Mouse (Mus musculus) Patski (cell line): ENCODE results near the gene Pde3a. TPM values are rescaled to one million over a fixed set of nuclear protein-coding genes. Genes with fewer than 3 reads are reported as not detected.
A peak's percentile ranks its signal among the peaks of the same experiment; 100 is the strongest.

Source experiments
- ATAC-seq: fragments of 100-300 bp; one replicate; pipeline ENCODE4 v1.8.0; 2021
- CTCF ChIA-PET: fragments of 350-600 bp; sonication (Branson Sonifier 250); formaldehyde crosslinking; loops from one replicate; lab custom pipeline; 2022; ENCODE audit warnings: inconsistent platforms; lab: Charles Lee
- POLR2A ChIA-PET: fragments of 350-600 bp; sonication (Branson Sonifier 250); formaldehyde crosslinking; loops from one replicate; lab custom pipeline; 2022; ENCODE audit warnings: antibody characterized with exemption, inconsistent platforms; lab: Charles Lee
- DNase-seq: peaks from one replicate; pipeline ENCODE4 v3.0.0-alpha.2; 2011; ENCODE audit warnings: low read depth, low spot score
- H3K27me3 ChIP-seq: fragments of 371-371 bp; one replicate; pipeline ENCODE4 v1.5.1; 2021
- CTCF ChIP-seq: fragments of 100-300 bp; IDR thresholded peaks from one replicate; pipeline ENCODE4 v1.5.1; 2021
- in situ Hi-C: fragments of 300-500 bp; cut with MboI; formaldehyde crosslinking; loops from 3 replicates; pipeline ENCODE4 v1.11.1; 2018; ENCODE audit warnings: low pct_unique_long_range_greater_than_20kb, mixed read lengths
- polyA plus RNA-seq: library from polyadenylated mRNA; unstranded; gene quantifications from one replicate; pipeline ENCODE4 v1.2.3, GENCODE M21; 2021

Gene Pde3a
- polyA plus RNA-seq, 1 experiment from 2014 or later = 0.32 TPM

- peaks cover 18% of the 10 kb centered on the region for H3K27me3 ChIP-seq
- DNase-seq (no peak), ATAC-seq (no peak)
- no peak for TF ChIP-seq CTCF
- ChIA-PET CTCF (no interaction called here), POLR2A (no interaction called here)
- in situ Hi-C loops = no loop called here
Measured at GRCm38 (mm10) chr6:141245089-141245488, 4.0 kb upstream of the Pde3a start.

- no peak for ATAC-seq
- in situ Hi-C loops = no loop called here
Measured at GRCm38 (mm10) chr6:141246391-141246790, 2.7 kb upstream of the Pde3a start.

GRCm38 (mm10) chr6:141248081-141248480 lies 988 bp upstream of the Pde3a start:
- ChIA-PET POLR2A (no interaction called here), CTCF (interaction anchor here (1.4 kb wide), 1 partner anchor 10 kb away, joined by 4 read pairs; no protein-coding TSS in a partner anchor)
- DNase-seq = no peak
- peaks cover 39% of the 10 kb centered on the region for H3K27me3 ChIP-seq
- TF ChIP-seq CTCF = no peak
- no peak for ATAC-seq
- in situ Hi-C loops = no loop called here

More at GRCm38 (mm10) chr6:141246391-141246790, 2.7 kb upstream of the Pde3a start:
- peaks cover 30% of the 10 kb centered on the region for H3K27me3 ChIP-seq
- POLR2A ChIA-PET = no interaction called here
- DNase-seq = no peak
- no peak for TF ChIP-seq CTCF
- CTCF ChIA-PET = interaction anchor here (1.4 to 1.6 kb wide), 2 partner anchors 19 to 23 kb away, joined by 3 read pairs; no protein-coding TSS in a partner anchor

GRCm38 (mm10) chr6:141249585-141250295 lies 671 bp downstream of the Pde3a start:
- POLR2A ChIA-PET = no interaction called here

GRCm38 (mm10) chr6:141250296-141250629 lies 1.2 kb downstream of the Pde3a start:
- CTCF ChIA-PET = no interaction called here
- DNase-seq = no peak
- H3K27me3 ChIP-seq = peaks cover 41% of the 10 kb centered on the region
- POLR2A ChIA-PET = no interaction called here
- no peak for ATAC-seq
- in situ Hi-C loops = loop anchor here (10.0 kb wide), 1 partner anchor 325 kb away; no protein-coding TSS in a partner anchor
- TF ChIP-seq CTCF = no peak

More at GRCm38 (mm10) chr6:141249585-141250295, 671 bp downstream of the Pde3a start:
- H3K27me3 ChIP-seq = peaks cover 41% of the 10 kb centered on the region
- DNase-seq = no peak
- CTCF ChIA-PET = no interaction called here
- peak; percentile 57 for ATAC-seq
- in situ Hi-C loops = loop anchor here (10.0 kb wide), 1 partner anchor 325 kb away; no protein-coding TSS in a partner anchor
- no peak for TF ChIP-seq CTCF

GRCm38 (mm10) chr6:141250984-141251383 lies 1.9 kb downstream of the Pde3a start:
- DNase-seq (no peak), ATAC-seq (no peak)
- peaks cover 41% of the 10 kb centered on the region for H3K27me3 ChIP-seq
- TF ChIP-seq CTCF = no peak
- POLR2A ChIA-PET = no interaction called here
- CTCF ChIA-PET = no interaction called here
- in situ Hi-C loops = loop anchor here (10.0 kb wide), 1 partner anchor 326 kb away; no protein-coding TSS in a partner anchor

- ATAC-seq = no peak
- no peak for DNase-seq
- TF ChIP-seq CTCF = no peak
- ChIA-PET CTCF (no interaction called here), POLR2A (no interaction called here)
- peaks cover 38% of the 10 kb centered on the region for H3K27me3 ChIP-seq
- in situ Hi-C loops = loop anchor here (10.0 kb wide), 1 partner anchor 328 kb away; no protein-coding TSS in a partner anchor
Measured at GRCm38 (mm10) chr6:141252520-141252919, 3.5 kb downstream of the Pde3a start.

GRCm38 (mm10) chr6:141254956-141255355 lies 5.9 kb downstream of the Pde3a start:
- DNase-seq = no peak
- no peak for TF ChIP-seq CTCF
- ATAC-seq = no peak
- ChIA-PET POLR2A (no interaction called here), CTCF (no interaction called here)
- in situ Hi-C loops = loop anchor here (10.0 kb wide), 1 partner anchor 330 kb away; no protein-coding TSS in a partner anchor
- H3K27me3 ChIP-seq = peaks cover 28% of the 10 kb centered on the region

GRCm38 (mm10) chr6:141256896-141257295 lies 7.8 kb downstream of the Pde3a start:
- TF ChIP-seq CTCF = no peak
- CTCF ChIA-PET = interaction anchor here (1.3 to 1.4 kb wide), 2 partner anchors 15 to 332 kb away, joined by 3 to 4 read pairs; no protein-coding TSS in a partner anchor
- no peak for ATAC-seq
- H3K27me3 ChIP-seq = peaks cover 13% of the 10 kb centered on the region
- POLR2A ChIA-PET = no interaction called here
- in situ Hi-C loops = loop anchor here (10.0 kb wide), 1 partner anchor 332 kb away; no protein-coding TSS in a partner anchor
- DNase-seq = no peak

GRCm38 (mm10) chr6:141257434-141258202 lies 8.5 kb downstream of the Pde3a start:
- peak; percentile 20 for TF ChIP-seq CTCF
- POLR2A ChIA-PET = no interaction called here
- DNase-seq (no peak), ATAC-seq (no peak)
- in situ Hi-C loops = loop anchor here (10.0 kb wide), 1 partner anchor 333 kb away; no protein-coding TSS in a partner anchor
- CTCF ChIA-PET = interaction anchor here (1.4 to 1.5 kb wide), 2 partner anchors 10 to 332 kb away, joined by 3 to 4 read pairs; no protein-coding TSS in a partner anchor
- H3K27me3 ChIP-seq = peaks cover 9% of the 10 kb centered on the region

GRCm38 (mm10) chr6:141265257-141265656 lies 16.2 kb downstream of the Pde3a start:
- TF ChIP-seq CTCF = no peak

More at GRCm38 (mm10) chr6:141265257-141265656, 16.2 kb downstream of the Pde3a start:
- ChIA-PET POLR2A (no interaction called here), CTCF (no interaction called here)
- H3K27me3 ChIP-seq = no peaks in the 10 kb centered on the region
- in situ Hi-C loops = no loop called here
- ATAC-seq (no peak), DNase-seq (no peak)
